Mouse (Mus musculus) forebrain, embryonic 14.5 days (tissue): ENCODE results near the gene Fam198b. TPM values are rescaled to one million over a fixed set of nuclear protein-coding genes. Genes with fewer than 3 reads are reported as not detected.

ENCODE experiments used
- ATAC-seq: fragments of 200-750 bp; cut with Nextera tagmentation; 2 replicates; pipeline ENCODE4 v1.8.0; 2017; ENCODE audit warnings: mild to moderate bottlenecking, moderate library complexity
- DNase-seq: peaks from one replicate; pipeline ENCODE4 v3.0.0-alpha.2; 2015; ENCODE audit warnings: low spot score
- H3K27ac ChIP-seq: fragments of 300-500 bp; sonication (generic); 2 replicates; pipeline ENCODE4 v1.5.1; 2014; ENCODE audit warnings: low read depth, mild to moderate bottlenecking, control low read depth, low read length, moderate library complexity
- H3K27me3 ChIP-seq: fragments of 300-500 bp; sonication (generic); replicated peaks from 2 replicates; pipeline ENCODE4 v1.6.1; 2014; ENCODE audit warnings: low read length, control low read depth, mixed read lengths; ENCODE audit not compliant: control insufficient read depth, insufficient read depth
- H3K36me3 ChIP-seq: fragments of 300-500 bp; sonication (generic); 2 replicates; pipeline ENCODE4 v1.6.1; 2014; ENCODE audit warnings: low read length, control low read depth; ENCODE audit not compliant: control insufficient read depth, insufficient read depth
- H3K4me1 ChIP-seq: fragments of 300-500 bp; sonication (generic); 2 replicates; pipeline ENCODE4 v1.6.1; 2014; ENCODE audit warnings: antibody characterized with exemption, low read length, control low read depth; ENCODE audit not compliant: control insufficient read depth, insufficient read depth
- H3K4me2 ChIP-seq: fragments of 300-500 bp; sonication (generic); 2 replicates; pipeline ENCODE4 v1.6.1; 2014; ENCODE audit warnings: mild to moderate bottlenecking, control low read depth, low read length
- H3K4me3 ChIP-seq: fragments of 300-500 bp; sonication (generic); 2 replicates; pipeline ENCODE4 v1.5.1; 2014; ENCODE audit warnings: low read depth, low read length, control low read depth
- H3K9ac ChIP-seq: fragments of 300-500 bp; sonication (generic); 2 replicates; pipeline ENCODE4 v1.6.1; 2014; ENCODE audit warnings: mild to moderate bottlenecking, low read length, control low read depth, moderate library complexity
- H3K9me3 ChIP-seq: fragments of 300-500 bp; sonication (generic); replicated peaks from 2 replicates; pipeline ENCODE4 v1.6.1; 2016; ENCODE audit warnings: low read length, control low read depth, mixed read lengths; ENCODE audit not compliant: control insufficient read depth
- WGBS: fragments of 180-500 bp; shearing (Covaris S2); extraction: QIAGEN DNeasy Blood & Tissue Kit; methylation state at CpG from one replicate; pipeline ENCODE4 v1.1.7; 2014; 5-methylcytosine and 5-hydroxymethylcytosine counted together
- polyA plus RNA-seq: library from polyadenylated mRNA; unstranded; fragments of >200 nt; fragmentation: Nextera tagmentation; extraction: Ambion mirVana; gene quantifications from 2 replicates; pipeline ENCODE4 v1.2.1, GENCODE M21; 2014

The Fam198b gene
- 1.2 and 1.3 TPM in 2 replicates for polyA plus RNA-seq

DNA sequence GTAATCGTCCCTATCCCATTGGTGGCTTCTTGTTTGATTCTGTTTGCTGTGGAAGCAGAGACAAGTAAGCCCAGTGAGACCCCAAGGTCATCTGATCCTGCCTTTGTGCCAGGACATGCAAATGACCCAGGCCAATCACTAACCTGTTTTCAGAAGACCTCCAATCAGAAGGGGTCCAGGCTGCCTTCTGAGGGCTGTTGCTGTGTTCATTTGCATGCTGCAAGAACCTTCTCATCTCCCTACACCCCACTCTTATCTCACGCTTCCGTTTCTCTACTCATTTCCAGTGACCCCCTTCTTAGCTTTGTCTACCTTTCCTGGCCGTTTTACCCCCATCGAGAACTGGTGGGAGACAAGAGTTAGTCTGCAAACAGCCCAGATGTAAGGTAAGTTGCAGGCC, at the start of gene Fam198b:
Fam198b (plus strand) TSS at position 229 of the 400 bp plus-strand sequence.
- H3K36me3 ChIP-seq = no peaks in the 10 kb centered on the region
- no peaks in the 10 kb centered on the region for H3K27me3 ChIP-seq
- H3K27ac ChIP-seq = no peak within 1 kb of the TSS
- no peak within 1 kb of the TSS for H3K4me2 ChIP-seq
- no peaks in the 10 kb centered on the region for H3K9me3 ChIP-seq
- 62% methylated on average over 5 of the region's 5 CpGs for WGBS
- H3K4me1 ChIP-seq = no peaks in the 10 kb centered on the region
- no peak within 1 kb of the TSS for H3K9ac ChIP-seq
- no peak for ATAC-seq
- H3K4me3 ChIP-seq = no peak within 1 kb of the TSS
- no peak for DNase-seq

DNA sequence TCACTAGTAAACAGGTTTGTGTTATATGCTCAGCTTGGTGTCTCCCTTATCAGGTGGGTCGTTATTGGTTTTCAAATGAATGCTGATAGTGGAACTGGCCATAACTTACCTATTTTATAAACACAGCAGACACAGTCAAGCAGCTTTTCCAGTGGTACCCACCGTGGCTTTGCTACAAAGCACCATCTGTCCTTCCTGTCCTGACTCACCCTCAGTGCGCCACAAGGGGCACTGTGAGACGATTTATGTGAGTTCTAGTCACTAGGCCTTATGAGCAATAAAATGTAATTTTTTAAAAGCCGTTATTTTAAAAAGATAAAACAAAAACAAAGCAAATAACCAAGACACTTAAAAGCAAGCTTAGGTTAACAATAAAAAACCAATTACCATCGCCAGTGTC, 45.6 kb upstream of the Fam198b start:
- H3K27ac ChIP-seq = no peak overlapping the region
- no peak overlapping the region for H3K9ac ChIP-seq
- no peak overlapping the region for H3K4me3 ChIP-seq
- H3K9me3 ChIP-seq = no peaks in the 10 kb centered on the region
- no peaks in the 10 kb centered on the region for H3K4me1 ChIP-seq
- no peaks in the 10 kb centered on the region for H3K27me3 ChIP-seq
- no peaks in the 10 kb centered on the region for H3K36me3 ChIP-seq
- H3K4me2 ChIP-seq = no peak overlapping the region
- 59% methylated on average over 6 of the region's 6 CpGs for WGBS
- ATAC-seq (no peak), DNase-seq (peak; percentile 52)

DNA sequence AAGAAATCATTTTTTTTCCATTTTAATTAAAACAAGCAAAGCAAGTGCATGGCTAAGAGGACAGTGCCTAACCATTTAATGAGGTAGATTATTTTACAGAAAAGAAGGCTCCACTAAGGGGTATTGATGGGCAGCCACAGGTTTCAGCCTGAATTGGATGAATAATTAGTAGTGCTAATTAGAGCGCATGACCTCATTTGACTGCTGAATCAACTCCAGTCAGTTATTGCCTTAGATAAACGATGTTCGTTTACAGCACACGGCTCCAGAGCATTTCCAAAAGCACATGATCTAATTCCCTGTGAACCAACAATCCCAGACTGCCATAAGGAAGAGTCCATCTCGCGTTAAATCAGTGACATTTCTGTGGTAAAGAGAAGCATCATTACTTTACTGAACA, 42.9 kb upstream of the Fam198b start:
- Histone ChIP-seq H3K36me3 (no peaks in the 10 kb centered on the region), H3K27me3 (no peaks in the 10 kb centered on the region), H3K4me3 (peak overlapping the region; percentile 42), H3K4me1 (no peaks in the 10 kb centered on the region), H3K27ac (no peak overlapping the region), H3K9ac (no peak overlapping the region), H3K4me2 (peak overlapping the region; percentile 63), H3K9me3 (no peaks in the 10 kb centered on the region)
- ATAC-seq (peak; percentile 71), DNase-seq (peak; percentile 81)
- WGBS = 11% methylated on average over 6 of the region's 6 CpGs

DNA sequence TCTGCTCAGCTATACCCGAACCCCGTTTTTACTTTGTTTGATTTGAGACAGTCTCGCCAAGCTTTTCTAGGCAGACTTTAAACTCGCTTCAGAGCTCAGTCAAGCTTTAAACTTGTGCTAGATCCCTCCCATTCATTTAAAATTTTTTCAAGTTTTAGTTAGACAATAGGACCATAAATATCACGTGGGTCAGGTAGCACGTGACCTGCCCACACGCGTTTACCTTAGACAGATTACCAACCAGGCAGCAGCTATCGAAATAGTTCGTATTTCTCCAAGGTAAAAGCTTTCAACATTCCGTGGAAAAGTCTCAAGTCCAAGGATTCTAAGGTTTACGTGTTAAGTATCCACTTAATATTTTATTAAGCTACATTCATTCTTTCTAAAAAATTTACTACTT, 42.2 kb upstream of the Fam198b start:
- no peaks in the 10 kb centered on the region for H3K27me3 ChIP-seq
- H3K36me3 ChIP-seq = no peaks in the 10 kb centered on the region
- peak overlapping the region; percentile 29; the same call in 1 of the 2 replicates for H3K9ac ChIP-seq
- H3K4me3 ChIP-seq = peak overlapping the region; percentile 42
- peak overlapping the region; percentile 63 for H3K4me2 ChIP-seq
- no peak overlapping the region for H3K27ac ChIP-seq
- peak; percentile 74 for DNase-seq
- H3K9me3 ChIP-seq = no peaks in the 10 kb centered on the region
- H3K4me1 ChIP-seq = no peaks in the 10 kb centered on the region
- peak; percentile 49 for ATAC-seq
- 8% methylated on average over 12 of the region's 12 CpGs for WGBS

DNA sequence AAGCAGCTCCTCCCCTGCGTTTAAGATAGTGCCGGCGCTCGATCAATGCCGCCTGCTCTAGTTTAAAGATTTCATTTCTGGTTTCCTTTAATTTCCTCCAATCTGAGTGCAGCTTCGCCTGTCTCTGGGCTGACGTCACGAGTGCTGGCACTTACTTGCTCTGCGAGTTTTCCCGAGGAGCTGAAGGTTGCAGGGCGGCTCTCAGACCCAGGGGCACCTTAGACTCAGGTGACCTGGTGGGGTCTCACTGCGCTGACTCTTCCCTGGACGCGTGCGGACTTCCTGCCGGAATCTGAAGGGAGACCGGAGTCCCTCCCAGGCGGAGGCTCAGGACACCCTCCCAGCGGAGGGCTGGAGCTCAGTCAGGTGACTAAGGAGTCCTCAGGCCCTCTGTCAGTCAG, 41.7 kb upstream of the Fam198b start:
- Histone ChIP-seq H3K27ac (no peak overlapping the region), H3K4me3 (peak overlapping the region; percentile 42), H3K9me3 (no peaks in the 10 kb centered on the region), H3K27me3 (no peaks in the 10 kb centered on the region), H3K4me2 (peak overlapping the region; percentile 63), H3K9ac (peak overlapping the region; percentile 41), H3K4me1 (no peaks in the 10 kb centered on the region), H3K36me3 (no peaks in the 10 kb centered on the region)
- peak; percentile 82 for ATAC-seq
- DNase-seq = peak; percentile 87
- 2% methylated on average over 19 of the region's 19 CpGs for WGBS

DNA sequence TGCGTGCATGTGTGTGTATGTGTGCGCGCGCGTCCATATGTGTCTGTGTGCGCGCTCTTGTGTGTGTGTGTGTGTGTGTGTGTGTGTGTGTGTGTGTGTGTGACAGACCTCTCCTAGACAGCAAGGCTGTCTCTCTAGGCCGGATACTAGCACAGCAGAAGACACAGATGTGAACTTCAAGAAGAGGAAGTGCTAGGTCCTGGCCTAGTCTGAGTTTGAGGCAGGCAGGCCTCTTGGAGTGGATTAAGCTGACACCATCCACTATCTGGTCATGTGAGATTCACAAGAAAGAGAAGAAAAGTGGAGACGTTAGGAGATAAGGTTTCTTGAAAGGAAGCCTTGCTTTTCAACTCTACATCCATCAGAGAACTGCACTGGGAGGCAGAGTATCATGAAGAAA, 40.3 kb upstream of the Fam198b start:
- Histone ChIP-seq H3K27me3 (no peaks in the 10 kb centered on the region), H3K9me3 (no peaks in the 10 kb centered on the region), H3K4me3 (no peak overlapping the region), H3K9ac (no peak overlapping the region), H3K27ac (no peak overlapping the region), H3K36me3 (no peaks in the 10 kb centered on the region), H3K4me1 (no peaks in the 10 kb centered on the region), H3K4me2 (no peak overlapping the region)
- no peak for DNase-seq
- no peak for ATAC-seq
- 88% methylated on average over 9 of the region's 9 CpGs for WGBS

DNA sequence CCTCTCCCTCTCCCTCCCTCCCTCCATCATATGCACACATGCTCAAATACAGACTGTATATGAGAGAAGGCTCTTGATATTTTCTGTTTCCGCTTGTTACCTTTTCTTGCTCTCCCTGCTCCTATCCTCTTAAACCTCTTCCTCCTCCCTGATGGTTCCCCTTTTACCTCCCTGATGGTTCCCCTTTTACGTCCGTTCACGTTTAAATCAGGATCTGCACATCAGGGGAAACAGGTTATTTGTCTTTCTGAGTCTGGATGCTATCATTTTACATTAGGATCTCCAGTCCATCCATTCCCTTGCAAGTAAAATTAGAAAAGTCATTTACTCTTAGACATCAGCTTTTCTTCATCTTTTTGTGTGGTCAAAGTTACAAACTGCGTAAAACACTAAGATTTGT, 37.7 kb upstream of the Fam198b start:
- no peak overlapping the region for H3K4me3 ChIP-seq
- no peak for ATAC-seq
- H3K9me3 ChIP-seq = no peaks in the 10 kb centered on the region
- H3K9ac ChIP-seq = no peak overlapping the region
- H3K4me1 ChIP-seq = no peaks in the 10 kb centered on the region
- DNase-seq = no peak
- no peaks in the 10 kb centered on the region for H3K36me3 ChIP-seq
- no peaks in the 10 kb centered on the region for H3K27me3 ChIP-seq
- 87% methylated on average over 5 of the region's 5 CpGs for WGBS
- no peak overlapping the region for H3K27ac ChIP-seq
- H3K4me2 ChIP-seq = no peak overlapping the region

DNA sequence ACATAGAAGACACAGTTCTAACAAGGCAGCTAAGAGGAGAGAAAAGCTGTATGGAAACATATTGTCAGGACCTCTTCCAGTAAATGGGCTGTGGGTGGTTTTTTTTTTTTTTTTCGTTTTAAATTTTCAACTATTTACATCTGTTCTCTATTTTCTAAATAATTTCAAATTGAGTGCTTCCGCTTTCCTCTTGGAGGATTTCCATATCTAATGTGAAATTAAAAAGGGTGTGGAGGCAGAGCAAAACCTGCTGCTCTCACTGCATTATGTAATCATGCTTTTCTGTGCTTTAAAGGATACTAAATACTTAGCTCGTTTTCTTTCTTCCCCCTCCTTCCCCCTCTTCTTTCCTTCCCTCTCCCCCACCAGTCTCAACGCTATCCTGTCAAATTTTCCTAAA, 35.5 kb upstream of the Fam198b start:
- DNase-seq (no peak), ATAC-seq (no peak)
- H3K4me1 ChIP-seq = no peaks in the 10 kb centered on the region
- H3K4me2 ChIP-seq = no peak overlapping the region
- H3K9ac ChIP-seq = no peak overlapping the region
- no peaks in the 10 kb centered on the region for H3K36me3 ChIP-seq
- no peak overlapping the region for H3K27ac ChIP-seq
- no peaks in the 10 kb centered on the region for H3K9me3 ChIP-seq
- no peaks in the 10 kb centered on the region for H3K27me3 ChIP-seq
- 39% methylated on average over 4 of the region's 4 CpGs for WGBS
- no peak overlapping the region for H3K4me3 ChIP-seq

DNA sequence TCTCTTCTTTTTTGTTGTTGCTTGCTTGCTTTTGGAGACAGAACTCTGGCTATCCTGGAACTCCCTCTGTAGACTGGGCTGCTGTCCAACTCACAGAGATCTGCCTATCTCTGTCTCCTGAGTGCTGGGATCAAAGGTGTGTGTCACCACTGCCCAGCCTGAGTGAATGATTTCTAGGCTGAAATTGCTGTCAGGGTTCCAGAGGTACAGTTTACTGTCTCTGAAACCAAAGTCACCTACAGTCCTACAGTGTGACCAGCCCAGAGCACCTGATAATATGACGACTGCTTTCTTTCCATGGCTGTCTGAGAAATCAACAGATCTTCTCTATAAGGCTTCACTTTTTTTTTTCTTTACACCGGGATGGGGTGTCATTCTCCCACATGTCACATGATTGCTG, 34.7 kb upstream of the Fam198b start:
- WGBS = 82% methylated on average over 2 of the region's 2 CpGs
- Histone ChIP-seq H3K4me2 (no peak overlapping the region), H3K9me3 (no peaks in the 10 kb centered on the region), H3K27me3 (no peaks in the 10 kb centered on the region), H3K9ac (no peak overlapping the region), H3K36me3 (no peaks in the 10 kb centered on the region), H3K27ac (no peak overlapping the region), H3K4me1 (no peaks in the 10 kb centered on the region), H3K4me3 (no peak overlapping the region)
- DNase-seq = no peak
- ATAC-seq = no peak
